Mouse (Mus musculus) forebrain, embryonic 11.5 days (tissue): ENCODE measurements around the gene Pitpnb. TPM values are rescaled to one million over a fixed set of nuclear protein-coding genes. Genes with fewer than 3 reads are reported as not detected.

Source experiments
- ATAC-seq: fragments of 200-750 bp; cut with Nextera tagmentation; replicated peaks from 2 replicates; pipeline ENCODE4 v1.8.0; 2017; ENCODE audit warnings: moderate TSS enrichment; ENCODE audit not compliant: low FRiP score
- DNase-seq: peaks from one replicate; pipeline ENCODE4 v3.0.0-alpha.2; 2017; ENCODE audit warnings: low spot score
- H3K27ac ChIP-seq: fragments of 300-500 bp; sonication (generic); 2 replicates; pipeline ENCODE4 v1.5.1; 2014; ENCODE audit warnings: low read depth, low read length
- H3K27me3 ChIP-seq: fragments of 300-500 bp; sonication (generic); 2 replicates; pipeline ENCODE4 v1.6.1; 2014; ENCODE audit warnings: mild to moderate bottlenecking, low read length, mixed read lengths; ENCODE audit not compliant: control insufficient read depth, insufficient read depth
- H3K36me3 ChIP-seq: fragments of 300-500 bp; sonication (generic); 2 replicates; pipeline ENCODE4 v1.6.1; 2014; ENCODE audit warnings: mild to moderate bottlenecking, low read length, moderate library complexity, mixed read lengths; ENCODE audit not compliant: control insufficient read depth, insufficient read depth
- H3K4me1 ChIP-seq: fragments of 300-500 bp; sonication (generic); replicated peaks from 2 replicates; pipeline ENCODE4 v1.6.1; 2014; ENCODE audit warnings: low read length, mixed read lengths; ENCODE audit not compliant: control insufficient read depth, insufficient read depth
- H3K4me2 ChIP-seq: fragments of 300-500 bp; sonication (generic); 2 replicates; pipeline ENCODE4 v1.6.1; 2014; ENCODE audit warnings: low read depth, mild to moderate bottlenecking, low read length, moderate library complexity, mixed read lengths; ENCODE audit not compliant: severe bottlenecking
- H3K4me3 ChIP-seq: fragments of 300-500 bp; sonication (generic); 2 replicates; pipeline ENCODE4 v1.5.1; 2014; ENCODE audit warnings: low read depth, low read length
- H3K9ac ChIP-seq: fragments of 300-500 bp; sonication (generic); 2 replicates; pipeline ENCODE4 v1.6.1; 2014; ENCODE audit warnings: low read length
- H3K9me3 ChIP-seq: fragments of 300-500 bp; sonication (generic); 2 replicates; pipeline ENCODE4 v1.6.1; 2016; ENCODE audit warnings: low read length, mixed read lengths; ENCODE audit not compliant: control insufficient read depth
- WGBS: fragments of 180-500 bp; shearing (Covaris S2); extraction: QIAGEN DNeasy Blood & Tissue Kit; methylation state at CpG from one replicate; pipeline ENCODE4 v1.1.7; 2014; 5-methylcytosine and 5-hydroxymethylcytosine counted together
- polyA plus RNA-seq: library from polyadenylated mRNA; unstranded; fragments of >200 nt; fragmentation: Nextera tagmentation; extraction: Ambion mirVana; gene quantifications from 2 replicates; pipeline ENCODE4 v1.2.1, GENCODE M21; 2014

Pitpnb gene
- polyA plus RNA-seq, 1 experiment from 2014 or later, result 129 TPM

DNA sequence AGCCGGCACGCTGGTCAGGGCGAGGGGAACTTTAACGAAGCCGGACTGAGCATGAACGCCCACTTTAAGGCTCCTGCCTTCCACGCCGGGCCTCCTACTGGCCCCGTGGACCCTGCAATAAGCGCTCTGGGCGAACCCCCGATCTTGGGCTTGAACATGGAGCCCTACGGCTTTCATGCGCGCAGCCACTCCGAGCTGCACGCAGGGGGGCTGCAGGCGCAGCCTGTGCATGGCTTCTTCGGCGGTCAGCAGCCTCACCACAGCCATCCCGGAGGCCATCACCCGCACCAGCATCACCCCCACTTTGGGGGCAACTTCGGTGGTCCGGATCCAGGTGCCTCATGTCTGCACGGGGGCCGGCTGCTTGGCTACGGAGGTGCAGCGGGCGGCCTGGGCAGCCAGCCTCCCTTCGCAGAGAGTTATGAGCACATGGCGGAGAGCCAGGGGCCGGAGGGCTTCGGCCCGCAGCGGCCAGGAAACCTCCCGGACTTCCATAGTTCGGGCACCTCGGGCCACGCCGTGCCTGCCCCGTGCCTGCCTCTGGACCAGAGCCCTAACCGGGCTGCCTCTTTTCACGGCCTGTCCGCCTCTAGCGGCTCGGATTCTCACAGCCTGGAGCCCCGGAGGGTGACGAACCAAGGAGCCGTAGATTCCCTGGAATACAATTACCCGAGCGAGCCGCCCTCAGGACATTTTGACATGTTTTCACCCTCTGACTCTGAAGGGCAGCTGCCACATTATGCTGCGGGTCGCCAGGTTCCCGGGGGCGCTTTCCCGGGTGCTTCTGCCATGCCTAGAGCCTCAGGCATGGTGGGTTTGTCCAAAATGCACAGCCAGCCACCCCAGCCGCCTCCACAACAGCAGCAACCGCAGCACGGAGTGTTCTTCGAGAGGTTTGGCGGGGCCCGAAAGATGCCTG is 87.9 kb downstream of the Pitpnb start:
- Histone ChIP-seq H3K4me3 (peak overlapping the region; percentile 97), H3K27ac (peak overlapping the region; percentile 98), H3K4me2 (peak overlapping the region; percentile 98), H3K27me3 (no peaks in the 10 kb centered on the region), H3K36me3 (peaks cover 9% of the 10 kb centered on the region), H3K4me1 (peaks cover 28% of the 10 kb centered on the region), H3K9ac (peak overlapping the region; percentile 99), H3K9me3 (no peaks in the 10 kb centered on the region)
- no peak for ATAC-seq
- DNase-seq, result peak; percentile 77
- WGBS, result under 1% methylated on average over 63 of the region's 63 CpGs

DNA sequence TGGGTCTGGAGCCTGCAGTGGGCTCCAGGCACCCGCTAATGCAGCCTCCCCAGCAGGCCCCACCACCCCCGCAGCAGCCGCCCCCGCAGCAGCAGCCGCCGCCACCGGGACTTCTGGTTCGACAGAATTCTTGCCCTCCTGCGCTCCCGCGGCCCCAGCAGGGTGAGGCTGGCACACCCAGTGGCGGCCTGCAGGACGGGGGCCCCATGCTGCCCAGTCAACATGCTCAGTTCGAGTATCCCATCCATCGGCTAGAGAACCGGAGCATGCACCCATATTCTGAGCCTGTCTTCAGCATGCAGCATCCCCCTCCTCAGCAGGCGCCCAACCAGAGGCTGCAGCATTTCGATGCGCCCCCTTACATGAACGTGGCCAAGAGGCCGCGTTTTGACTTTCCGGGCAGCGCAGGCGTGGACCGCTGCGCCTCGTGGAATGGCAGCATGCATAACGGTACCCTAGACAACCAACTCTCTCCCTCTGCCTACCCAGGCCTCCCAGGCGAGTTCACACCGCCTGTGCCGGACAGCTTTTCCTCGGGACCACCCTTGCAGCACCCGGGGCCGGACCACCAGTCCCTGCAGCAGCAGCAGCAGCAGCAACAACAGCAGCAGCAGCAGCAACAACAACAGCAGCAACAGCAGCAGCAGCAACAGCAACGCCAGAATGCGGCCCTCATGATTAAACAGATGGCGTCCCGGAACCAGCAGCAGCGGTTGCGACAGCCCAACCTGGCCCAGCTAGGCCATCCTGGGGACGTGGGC is 88.7 kb downstream of the Pitpnb start:
- WGBS, result 2% methylated on average over 42 of the region's 42 CpGs
- H3K4me1 ChIP-seq, result peaks cover 32% of the 10 kb centered on the region
- peak overlapping the region; percentile 98 for H3K4me2 ChIP-seq
- H3K27ac ChIP-seq, result 0 out of 2 replicates have a peak overlapping the region, but pooled peaks have one; percentile 98
- H3K9me3 ChIP-seq, result no peaks in the 10 kb centered on the region
- H3K4me3 ChIP-seq, result peak overlapping the region; percentile 97
- peaks cover 9% of the 10 kb centered on the region for H3K36me3 ChIP-seq
- ATAC-seq (no peak), DNase-seq (peak; percentile 78)
- no peaks in the 10 kb centered on the region for H3K27me3 ChIP-seq
- peak overlapping the region; percentile 99 for H3K9ac ChIP-seq

DNA sequence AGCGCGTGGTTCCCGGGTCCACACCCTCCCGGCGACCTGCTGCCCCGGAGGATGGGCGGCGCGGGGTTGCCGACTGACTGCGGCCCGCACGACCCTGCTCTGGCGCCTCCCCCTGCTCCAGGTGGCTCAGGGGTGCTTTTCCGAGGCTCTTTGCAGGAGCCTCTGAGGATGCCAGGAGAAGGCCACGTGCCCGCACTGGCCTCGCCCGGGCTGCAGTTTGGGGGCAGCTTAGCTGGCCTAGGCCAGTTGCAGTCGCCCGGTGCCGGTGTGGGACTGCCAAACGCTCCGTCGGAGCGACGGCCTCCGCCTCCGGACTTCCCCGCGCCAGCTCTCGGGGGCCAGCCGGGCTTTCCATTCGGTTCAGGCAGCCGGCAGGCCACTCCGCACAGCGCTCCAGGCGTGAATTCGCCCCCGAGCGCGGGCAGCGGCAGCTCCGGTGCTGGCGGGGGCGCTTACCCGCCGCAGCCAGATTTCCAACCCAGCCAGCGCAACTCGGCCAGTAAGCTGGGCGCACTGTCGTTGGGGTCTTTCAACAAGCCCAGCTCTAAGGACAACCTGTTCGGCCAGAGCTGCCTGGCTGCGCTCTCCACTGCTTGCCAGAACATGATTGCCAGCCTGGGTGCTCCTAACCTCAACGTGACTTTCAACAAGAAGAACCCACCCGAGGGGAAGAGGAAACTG is 89.6 kb downstream of the Pitpnb start:
- H3K9me3 ChIP-seq, result no peaks in the 10 kb centered on the region
- H3K9ac ChIP-seq, result peak overlapping the region; percentile 99
- H3K4me1 ChIP-seq, result peaks cover 31% of the 10 kb centered on the region
- peak overlapping the region; percentile 98 for H3K4me2 ChIP-seq
- no peak overlapping the region for H3K27ac ChIP-seq
- peaks cover 9% of the 10 kb centered on the region for H3K36me3 ChIP-seq
- ATAC-seq, result no peak
- peak; percentile 76 for DNase-seq
- no peaks in the 10 kb centered on the region for H3K27me3 ChIP-seq
- H3K4me3 ChIP-seq, result peak overlapping the region; percentile 97
- 1% methylated on average over 56 of the region's 56 CpGs for WGBS

DNA sequence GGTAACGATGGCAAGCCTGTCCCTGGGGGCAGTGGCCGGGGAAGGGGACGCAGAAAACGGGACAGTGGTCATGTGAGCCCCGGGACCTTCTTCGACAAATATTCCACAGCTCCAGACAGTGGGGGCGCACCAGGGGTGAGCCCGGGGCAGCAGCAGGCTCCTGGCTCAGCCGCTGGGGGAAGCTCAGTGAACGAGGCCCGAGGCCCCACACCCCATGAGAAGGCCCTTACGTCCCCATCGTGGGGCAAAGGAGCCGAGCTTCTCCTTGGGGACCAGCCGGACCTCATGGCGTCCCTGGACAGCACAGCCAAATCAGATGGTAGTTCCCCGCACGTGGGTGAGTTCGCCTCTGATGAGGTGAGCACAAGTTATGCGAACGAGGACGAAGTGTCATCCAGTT is 90.3 kb downstream of the Pitpnb start:
- DNase-seq, result peak; percentile 68
- H3K36me3 ChIP-seq, result peaks cover 9% of the 10 kb centered on the region
- H3K4me2 ChIP-seq, result peak overlapping the region; percentile 98
- peak overlapping the region; percentile 97 for H3K4me3 ChIP-seq
- H3K27ac ChIP-seq, result no peak overlapping the region
- H3K4me1 ChIP-seq, result peaks cover 31% of the 10 kb centered on the region
- peak overlapping the region; percentile 99 for H3K9ac ChIP-seq
- 28% methylated on average over 22 of the region's 22 CpGs for WGBS
- H3K9me3 ChIP-seq, result no peaks in the 10 kb centered on the region
- H3K27me3 ChIP-seq, result no peaks in the 10 kb centered on the region
- no peak for ATAC-seq

DNA sequence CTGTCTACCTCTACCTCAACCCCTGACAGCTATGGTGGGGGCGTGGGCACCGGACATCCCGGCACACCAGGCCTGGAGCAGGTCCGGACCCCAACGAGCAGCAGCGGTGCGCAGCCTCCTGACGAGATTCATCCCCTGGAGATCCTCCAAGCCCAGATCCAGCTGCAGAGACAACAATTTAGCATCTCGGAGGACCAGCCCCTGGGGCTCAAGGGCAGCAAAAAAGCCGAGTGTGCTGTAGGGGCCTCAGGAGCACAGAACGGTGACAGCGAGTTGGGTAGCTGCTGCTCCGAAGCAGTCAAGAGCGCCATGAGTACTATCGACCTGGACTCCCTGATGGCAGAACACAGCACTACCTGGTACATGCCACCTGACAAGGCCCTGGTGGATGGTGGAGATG is 90.9 kb downstream of the Pitpnb start:
- WGBS, result 56% methylated on average over 15 of the region's 15 CpGs
- DNase-seq (no peak), ATAC-seq (no peak)
- peaks cover 9% of the 10 kb centered on the region for H3K36me3 ChIP-seq
- H3K9ac ChIP-seq, result peak overlapping the region; percentile 99
- H3K27ac ChIP-seq, result no peak overlapping the region
- peak overlapping the region; percentile 97 for H3K4me3 ChIP-seq
- H3K27me3 ChIP-seq, result no peaks in the 10 kb centered on the region
- H3K4me1 ChIP-seq, result peaks cover 36% of the 10 kb centered on the region
- H3K9me3 ChIP-seq, result no peaks in the 10 kb centered on the region
- peak overlapping the region; percentile 98 for H3K4me2 ChIP-seq

DNA sequence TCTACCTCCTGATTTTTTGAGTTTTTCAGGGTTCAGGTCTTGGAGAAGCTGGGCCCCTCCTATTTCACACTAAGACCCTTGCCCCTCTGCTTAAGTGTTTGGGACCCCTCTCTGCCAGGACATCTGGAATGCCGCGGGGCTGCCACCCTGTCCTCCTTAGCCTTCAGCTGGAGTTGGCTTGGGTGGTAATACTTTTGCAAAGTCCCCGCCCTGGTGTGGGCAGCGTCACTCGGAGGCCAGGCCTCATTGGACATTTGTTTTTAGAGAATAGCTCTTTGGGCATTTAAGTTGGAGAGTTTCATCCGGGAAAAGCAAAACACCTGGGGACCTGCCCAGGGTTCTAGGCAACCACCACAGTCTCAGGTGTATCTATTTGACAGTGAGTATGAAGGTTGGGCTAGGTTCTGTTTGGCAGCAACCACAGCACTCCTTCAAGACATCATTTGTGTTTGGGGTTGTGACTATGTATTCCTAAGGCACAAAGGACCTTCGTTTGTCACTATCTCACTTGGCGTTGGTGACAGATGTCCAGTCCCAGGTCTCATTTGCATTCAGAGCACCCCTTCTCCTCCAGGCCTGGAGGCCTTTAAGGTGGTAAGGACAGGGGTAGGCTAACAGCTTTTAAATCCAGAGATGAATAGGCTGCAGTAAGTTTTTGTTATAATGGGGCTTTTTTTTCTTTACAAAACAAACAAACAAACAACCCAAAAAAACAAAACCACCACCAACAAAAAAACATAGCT is 91.7 kb downstream of the Pitpnb start:
- Histone ChIP-seq H3K27ac (peak overlapping the region; percentile 59), H3K9ac (peak overlapping the region; percentile 99), H3K9me3 (no peaks in the 10 kb centered on the region), H3K4me1 (peaks cover 44% of the 10 kb centered on the region), H3K4me3 (peak overlapping the region; percentile 97), H3K4me2 (peak overlapping the region; percentile 98), H3K27me3 (no peaks in the 10 kb centered on the region), H3K36me3 (peaks cover 9% of the 10 kb centered on the region)
- WGBS, result 43% methylated on average over 8 of the region's 8 CpGs
- ATAC-seq (0 out of 2 replicates have a peak, but pooled peaks have one; percentile 26), DNase-seq (no peak)

DNA sequence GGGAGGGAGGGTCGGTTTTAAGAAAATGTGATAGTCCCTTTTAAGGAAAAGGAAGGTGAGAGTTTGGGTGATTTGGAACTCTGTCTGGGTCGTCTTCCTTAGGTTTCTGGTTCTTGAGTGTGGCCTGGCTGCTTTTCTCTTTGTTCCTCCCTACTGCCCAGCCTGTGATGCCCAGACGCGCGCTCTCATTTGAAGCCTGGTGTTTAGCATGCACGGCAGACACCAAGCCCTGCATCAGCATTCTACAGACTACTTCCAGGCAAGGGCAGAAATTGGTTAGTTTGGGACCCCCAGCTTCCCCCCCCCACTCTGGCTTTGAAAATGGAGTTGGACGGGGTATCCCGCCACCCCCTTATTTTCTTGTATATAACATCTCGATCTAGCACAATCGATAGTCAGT is 92.4 kb downstream of the Pitpnb start:
- Histone ChIP-seq H3K36me3 (peaks cover 9% of the 10 kb centered on the region), H3K4me2 (peak overlapping the region; percentile 98), H3K9me3 (no peaks in the 10 kb centered on the region), H3K9ac (peak overlapping the region; percentile 99), H3K27ac (peak overlapping the region; percentile 59), H3K27me3 (no peaks in the 10 kb centered on the region), H3K4me1 (peaks cover 52% of the 10 kb centered on the region), H3K4me3 (peak overlapping the region; percentile 97)
- WGBS, result 53% methylated on average over 10 of the region's 10 CpGs
- no peak for DNase-seq
- no peak for ATAC-seq

DNA sequence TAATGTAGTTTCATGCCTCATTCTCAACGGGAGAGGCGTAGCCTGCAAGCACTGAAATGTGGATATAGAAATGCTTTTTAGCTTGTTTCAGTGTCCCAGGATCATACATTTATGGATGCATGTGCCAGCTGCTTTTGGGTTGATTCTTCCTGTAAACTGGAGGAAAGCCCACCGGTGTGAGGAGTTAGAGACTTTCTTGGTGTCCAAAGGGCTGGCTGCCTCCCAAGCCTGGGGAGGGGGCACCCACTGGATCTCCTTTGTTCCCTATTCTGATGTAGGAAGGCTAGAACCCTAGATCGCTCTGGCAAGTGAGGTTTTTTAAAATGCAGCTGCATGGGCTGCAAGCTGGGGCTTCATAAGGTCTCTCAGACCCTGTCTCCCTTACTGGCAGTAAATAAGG is 93.1 kb downstream of the Pitpnb start:
- Histone ChIP-seq H3K9ac (peak overlapping the region; percentile 99), H3K36me3 (peaks cover 9% of the 10 kb centered on the region), H3K27me3 (no peaks in the 10 kb centered on the region), H3K27ac (no peak overlapping the region), H3K4me3 (peak overlapping the region; percentile 97), H3K4me2 (peak overlapping the region; percentile 98), H3K9me3 (no peaks in the 10 kb centered on the region), H3K4me1 (peaks cover 58% of the 10 kb centered on the region)
- DNase-seq (no peak), ATAC-seq (no peak)
- WGBS, result 72% methylated on average over 4 of the region's 4 CpGs
